Mouse (Mus musculus) embryonic fibroblast, embryonic 13.5 days (primary cell): ENCODE measurements around the gene Dnajc5.

Source experiments
- CTCF ChIP-seq: IDR thresholded peaks from 2 replicates; pipeline ENCODE4 v1.5.1; 2011; ENCODE audit warnings: mild to moderate bottlenecking, control low read depth, low read length, moderate library complexity, borderline replicate concordance; ENCODE audit not compliant: insufficient read depth
- POLR2A ChIP-seq: IDR thresholded peaks from 2 replicates; pipeline ENCODE4 v1.6.1; 2011; ENCODE audit warnings: low read depth, mild to moderate bottlenecking, control low read depth, low read length, moderate library complexity

GRCm38 (mm10) chr2:181569856-181570255 lies 49.6 kb downstream of the Dnajc5 start:
- TF ChIP-seq CTCF (no peak), POLR2A (no peak)
